Mouse (Mus musculus) heart, adult 11 months (tissue): Measurements from ENCODE around the gene Slc6a2.

Experiments
- DNase-seq: peaks from one replicate; pipeline ENCODE4 v3.0.0; 2022

Slc6a2 gene

DNA sequence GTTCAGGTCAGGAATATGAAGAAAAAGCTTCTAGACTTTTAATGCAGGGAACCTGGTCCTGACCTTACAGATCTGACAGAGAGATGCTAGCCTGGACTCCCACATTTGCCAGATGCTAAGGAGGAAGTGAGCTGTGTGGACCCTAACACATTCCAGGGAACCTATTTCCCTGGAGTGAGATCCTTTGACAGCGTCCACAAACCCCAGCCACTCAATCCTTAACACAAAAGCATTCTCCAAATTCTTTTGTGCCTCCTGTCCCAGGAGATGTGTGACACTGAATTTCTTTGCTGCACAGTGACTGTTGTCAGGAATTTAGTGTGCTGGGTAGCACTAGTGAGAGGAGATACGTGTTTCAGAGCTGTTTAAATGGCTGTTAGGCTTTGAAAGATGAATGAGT, 79.0 kb downstream of the Slc6a2 start:
- DNase-seq = peak; percentile 51

GRCm38 (mm10) chr8:93040256-93040655, 80.4 kb downstream of the Slc6a2 start:
- DNase-seq = peak; percentile 81

DNA sequence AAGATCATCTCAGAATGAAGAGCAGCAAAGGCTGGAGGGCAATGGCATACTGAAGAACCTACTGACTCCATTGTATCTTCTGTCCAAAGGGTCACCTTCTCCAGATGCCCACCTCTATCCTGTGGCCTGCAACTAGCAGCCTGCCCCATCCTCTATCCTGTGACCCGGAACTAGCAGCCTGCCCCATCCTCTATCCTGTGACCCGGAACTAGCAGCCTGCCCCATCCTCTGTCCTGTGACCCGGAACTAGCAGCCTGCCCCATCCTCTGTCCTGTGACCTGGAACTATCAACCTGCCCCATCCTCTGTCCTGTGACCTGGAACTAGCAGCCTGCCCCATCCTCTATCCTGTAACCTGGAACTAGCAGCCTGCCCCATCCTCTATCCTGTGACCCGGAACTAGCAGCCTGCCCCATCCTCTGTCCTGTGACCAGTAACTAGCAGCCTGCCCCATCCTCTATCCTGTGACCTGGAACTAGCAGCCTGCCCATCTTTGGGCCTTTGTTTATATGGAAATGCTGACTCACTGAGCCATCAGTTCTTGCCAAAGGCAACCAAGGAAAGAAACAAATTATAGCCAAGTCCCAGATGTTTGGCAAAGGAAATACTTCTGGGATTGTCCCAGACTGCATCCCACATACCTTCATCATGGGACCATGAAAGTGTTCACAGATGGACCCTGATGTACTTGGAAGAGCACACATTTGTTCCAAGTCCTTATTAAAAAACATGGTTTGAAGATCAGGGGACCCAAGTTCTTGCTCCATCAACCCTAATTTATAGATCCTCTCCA, 81.1 kb downstream of the Slc6a2 start:
- DNase-seq = peak; percentile 97

GRCm38 (mm10) chr8:93043083-93043482, 83.2 kb downstream of the Slc6a2 start:
- DNase-seq = peak; percentile 44

DNA sequence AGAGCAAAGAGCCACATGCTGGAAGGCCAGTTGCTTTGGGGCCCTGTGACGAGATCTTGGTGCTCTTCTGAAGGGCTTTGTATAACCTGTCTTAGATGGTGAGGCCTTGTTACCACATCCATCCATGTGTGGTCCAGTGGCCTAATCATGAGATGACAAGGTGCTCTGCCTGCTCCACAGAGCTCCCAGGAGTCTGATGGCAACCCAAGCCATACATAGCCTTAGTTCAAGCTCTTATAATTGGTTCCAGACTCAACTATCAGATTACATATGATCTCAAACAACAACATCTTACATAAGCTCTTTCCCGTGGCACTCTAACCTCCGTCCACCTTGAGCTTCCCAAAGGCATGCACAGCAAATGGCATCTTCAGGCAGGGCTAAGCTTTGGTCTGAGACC, 88.2 kb downstream of the Slc6a2 start, which contains the start of gene Ces1a:
Ces1a (minus strand) TSS at position 101 of the 400 bp plus-strand sequence.
- DNase-seq = peak; percentile 70

GRCm38 (mm10) chr8:93048510-93049416, 88.9 kb downstream of the Slc6a2 start:
- DNase-seq = peak; percentile 41
